Mouse (Mus musculus) limb, embryonic 10.5 days (tissue): Measurements from ENCODE around the gene Inpp5a. TPM values are rescaled to one million over a fixed set of nuclear protein-coding genes. Genes with fewer than 3 reads are reported as not detected.

ENCODE experiments used
- DNase-seq: peaks from one replicate; pipeline ENCODE4 v3.0.0-alpha.2; 2017; ENCODE audit warnings: low spot score
- H3K27ac ChIP-seq: fragments of 300-500 bp; sonication (generic); 2 replicates; pipeline ENCODE4 v1.5.1; 2016; ENCODE audit warnings: mild to moderate bottlenecking
- H3K27me3 ChIP-seq: fragments of 300-500 bp; sonication (generic); 2 replicates; pipeline ENCODE4 v1.6.1; 2016; ENCODE audit warnings: low read depth, mild to moderate bottlenecking; ENCODE audit not compliant: poor library complexity, severe bottlenecking
- H3K36me3 ChIP-seq: fragments of 300-500 bp; sonication (generic); 2 replicates; pipeline ENCODE4 v1.6.1; 2016; ENCODE audit warnings: mild to moderate bottlenecking, moderate library complexity
- H3K4me1 ChIP-seq: fragments of 300-500 bp; sonication (generic); 2 replicates; pipeline ENCODE4 v1.6.1; 2016
- H3K4me3 ChIP-seq: fragments of 300-500 bp; sonication (generic); 2 replicates; pipeline ENCODE4 v1.5.1; 2016; ENCODE audit warnings: mild to moderate bottlenecking, moderate library complexity
- H3K9me3 ChIP-seq: fragments of 300-500 bp; sonication (generic); replicated peaks from 2 replicates; pipeline ENCODE4 v1.6.1; 2016; ENCODE audit warnings: mild to moderate bottlenecking
- WGBS: fragments of 180-500 bp; shearing (Covaris S2); methylation state at CpG from one replicate; pipeline ENCODE4 v1.1.7; 2016; 5-methylcytosine and 5-hydroxymethylcytosine counted together
- polyA plus RNA-seq: library from polyadenylated mRNA; unstranded; fragments of >200 nt; fragmentation: Nextera tagmentation; extraction: Ambion mirVana; gene quantifications from 2 replicates; pipeline ENCODE4 v1.2.1, GENCODE M21; 2016

Inpp5a gene
- polyA plus RNA-seq, 1 experiment from 2014 or later = 17.3 TPM

GRCm38 (mm10) chr7:139610328-139610727, 221.4 kb downstream of the Inpp5a start:
- WGBS = 89% methylated on average over 2 of the region's 2 CpGs
- H3K9me3 ChIP-seq = no peaks in the 10 kb centered on the region

GRCm38 (mm10) chr7:139615767-139616766, 227.2 kb downstream of the Inpp5a start:
- 61% methylated on average over 12 of the region's 12 CpGs for WGBS
- no peaks in the 10 kb centered on the region for H3K4me1 ChIP-seq
- H3K27me3 ChIP-seq = peaks cover 27% of the 10 kb centered on the region
- H3K36me3 ChIP-seq = no peaks in the 10 kb centered on the region
- no peak overlapping the region for H3K4me3 ChIP-seq
- peak; percentile 76 for DNase-seq
- H3K27ac ChIP-seq = no peak overlapping the region
- H3K9me3 ChIP-seq = no peaks in the 10 kb centered on the region

More at GRCm38 (mm10) chr7:139610328-139610727, 221.4 kb downstream of the Inpp5a start:
- Histone ChIP-seq H3K36me3 (no peaks in the 10 kb centered on the region), H3K27ac (no peak overlapping the region), H3K4me3 (no peak overlapping the region), H3K27me3 (peaks cover 19% of the 10 kb centered on the region; the same call in 1 of the 2 replicates), H3K4me1 (peaks cover 4% of the 10 kb centered on the region; the same call in 1 of the 2 replicates)
- no peak for DNase-seq

GRCm38 (mm10) chr7:139622568-139622967, 233.7 kb downstream of the Inpp5a start:
- 92% methylated on average over 13 of the region's 13 CpGs for WGBS
- H3K4me1 ChIP-seq = no peaks in the 10 kb centered on the region
- no peak overlapping the region for H3K4me3 ChIP-seq
- H3K27me3 ChIP-seq = peaks cover 12% of the 10 kb centered on the region
- H3K27ac ChIP-seq = no peak overlapping the region
- H3K36me3 ChIP-seq = no peaks in the 10 kb centered on the region
- H3K9me3 ChIP-seq = no peaks in the 10 kb centered on the region
- no peak for DNase-seq

- WGBS = 89% methylated on average over 9 of the region's 9 CpGs
- H3K9me3 ChIP-seq = no peaks in the 10 kb centered on the region
- H3K4me3 ChIP-seq = no peak overlapping the region
- H3K27me3 ChIP-seq = no peaks in the 10 kb centered on the region
- H3K36me3 ChIP-seq = no peaks in the 10 kb centered on the region
- H3K27ac ChIP-seq = no peak overlapping the region
- no peaks in the 10 kb centered on the region for H3K4me1 ChIP-seq
- no peak for DNase-seq
Measured at GRCm38 (mm10) chr7:139625156-139625555, 236.2 kb downstream of the Inpp5a start.

Other genes with a start within 250 kb of the Inpp5a start
- 3.0 and 4.0 TPM in 2 replicates for gene Lrrc27, start 176.1 kb upstream of the Inpp5a start, polyA plus RNA-seq
- gene Stk32c, start 175.8 kb upstream of the Inpp5a start, polyA plus RNA-seq = 0.09 TPM in 1 of 2 replicates, not detected in the other
- gene Pwwp2b, start 140.6 kb upstream of the Inpp5a start, polyA plus RNA-seq = 5.3 and 5.8 TPM in 2 replicates
- gene Nkx6-2, start 193.7 kb downstream of the Inpp5a start, polyA plus RNA-seq = not detected in 2 replicates